Mouse (Mus musculus): ENCODE measurements at regions not wholly inside any gene's neighbourhood (a gene's known extent, or its start where the extent isn't known, plus 50 kb on each side); places are given as distances from the start of the nearest gene placed in this dataset.

GRCm38 (mm10) chr1:47093289-47093947, 200.8 kb upstream of the Slc39a10 start:
- DNase-seq, result no peak

GRCm38 (mm10) chr1:47076423-47076822, 183.8 kb upstream of the Slc39a10 start:
- DNase-seq, result no peak

GRCm38 (mm10) chr1:47058149-47058548, 165.5 kb upstream of the Slc39a10 start:
- no peak for DNase-seq

GRCm38 (mm10) chr1:47057344-47057743, 164.7 kb upstream of the Slc39a10 start:
- DNase-seq, result no peak

GRCm38 (mm10) chr1:47051109-47051508, 158.5 kb upstream of the Slc39a10 start:
- no peak for DNase-seq

GRCm38 (mm10) chr1:47050492-47050891, 157.8 kb upstream of the Slc39a10 start:
- DNase-seq, result no peak

- no peak for DNase-seq
Observed at GRCm38 (mm10) chr1:47037576-47037975, 144.9 kb upstream of the Slc39a10 start.

- DNase-seq, result no peak
Observed at GRCm38 (mm10) chr1:47019356-47019755, 126.7 kb upstream of the Slc39a10 start.

GRCm38 (mm10) chr1:47014526-47014925, 121.9 kb upstream of the Slc39a10 start:
- no peak for DNase-seq

GRCm38 (mm10) chr1:47003746-47004145, 111.1 kb upstream of the Slc39a10 start:
- no peak for DNase-seq

- no peak for DNase-seq
Observed at GRCm38 (mm10) chr1:46999337-46999736, 106.7 kb upstream of the Slc39a10 start.

- DNase-seq, result no peak
Observed at GRCm38 (mm10) chr1:46985978-46986377, 93.3 kb upstream of the Slc39a10 start.

GRCm38 (mm10) chr1:46983093-46983492, 90.4 kb upstream of the Slc39a10 start:
- no peak for DNase-seq

GRCm38 (mm10) chr1:46970470-46970869, 77.8 kb upstream of the Slc39a10 start:
- peak; percentile 13 to 30 for DNase-seq

GRCm38 (mm10) chr1:46968361-46968760, 75.7 kb upstream of the Slc39a10 start:
- DNase-seq, result no peak

- no peak for DNase-seq
Observed at GRCm38 (mm10) chr1:46966917-46967266, 74.2 kb upstream of the Slc39a10 start.

GRCm38 (mm10) chr1:46965996-46966916, 73.6 kb upstream of the Slc39a10 start:
- no peak for DNase-seq

- no peak for DNase-seq
Observed at GRCm38 (mm10) chr1:46963973-46964727, 71.5 kb upstream of the Slc39a10 start.

Measured in cerebellum, adult 18-20 months (tissue).